Mouse (Mus musculus): Measurements from ENCODE around the gene Dnajc5.

Gene Dnajc5

DNA sequence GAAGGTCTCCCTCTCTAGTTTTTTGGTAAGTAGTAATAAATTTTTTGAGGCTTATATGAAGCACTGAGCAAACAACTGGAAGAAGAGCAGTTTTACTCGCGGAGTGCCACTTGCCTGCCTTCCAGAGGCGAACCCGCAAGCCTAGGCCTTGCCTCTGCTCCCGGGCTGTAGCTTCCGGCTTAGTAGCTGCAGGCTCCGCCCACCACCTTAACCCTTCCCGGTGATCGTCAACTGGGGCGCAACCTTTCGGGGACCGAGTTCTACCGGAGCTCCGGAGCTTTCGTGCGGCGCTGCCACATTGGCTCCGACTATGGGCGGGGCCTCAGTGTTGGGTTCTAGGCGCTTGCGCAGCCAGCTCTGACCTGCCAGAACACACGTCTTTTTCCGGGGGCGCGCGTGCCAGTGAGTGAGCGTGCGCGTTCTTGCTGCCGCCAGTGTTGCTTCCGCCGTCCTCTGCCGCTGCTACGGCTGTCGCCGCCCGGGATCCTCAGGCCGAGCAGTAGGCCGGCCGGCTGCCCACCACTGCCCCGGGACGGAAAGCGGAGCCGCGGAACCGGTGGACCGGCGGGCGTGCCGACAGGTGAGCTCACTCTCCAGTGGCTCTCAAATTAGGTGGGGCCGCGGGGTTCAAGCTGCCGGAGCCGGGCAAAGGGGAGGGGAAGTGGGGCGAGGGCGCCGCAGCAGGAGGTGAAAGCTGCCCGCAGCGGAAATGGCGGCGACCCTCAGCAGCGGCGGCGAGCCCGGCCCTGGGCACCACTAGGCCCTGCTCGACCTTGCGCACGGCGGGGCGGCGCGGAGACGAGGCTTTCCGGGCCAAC, at the start of gene Dnajc5:
Gene Dnajc5, plus strand, starts transcription at position 368 of the 818 bp plus-strand sequence.
- DNase-seq (ENCODE audit: low read depth, low spot score), result peak; percentile 97

DNA sequence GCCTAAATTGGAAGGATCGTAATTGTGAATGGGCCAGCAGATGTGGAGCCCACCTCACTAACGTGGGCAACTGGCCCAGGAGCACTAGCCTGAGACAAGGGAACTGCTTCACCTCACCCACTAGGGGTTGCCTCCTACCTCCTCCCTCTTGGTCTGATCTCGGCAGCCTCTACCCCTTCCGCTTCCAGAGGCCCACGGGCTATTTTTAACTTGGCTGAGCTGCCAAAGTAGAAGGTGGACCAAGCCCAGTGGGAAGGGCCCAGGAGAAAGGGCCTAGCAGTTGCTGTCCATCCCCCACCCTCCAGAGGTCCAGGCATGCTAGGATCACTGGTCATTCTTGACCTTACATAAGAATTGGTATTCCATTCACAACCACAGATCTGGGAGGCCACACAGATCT, 49.0 kb upstream of the Dnajc5 start:
- DNase-seq (ENCODE audit: low read depth, low spot score), result no peak

DNA sequence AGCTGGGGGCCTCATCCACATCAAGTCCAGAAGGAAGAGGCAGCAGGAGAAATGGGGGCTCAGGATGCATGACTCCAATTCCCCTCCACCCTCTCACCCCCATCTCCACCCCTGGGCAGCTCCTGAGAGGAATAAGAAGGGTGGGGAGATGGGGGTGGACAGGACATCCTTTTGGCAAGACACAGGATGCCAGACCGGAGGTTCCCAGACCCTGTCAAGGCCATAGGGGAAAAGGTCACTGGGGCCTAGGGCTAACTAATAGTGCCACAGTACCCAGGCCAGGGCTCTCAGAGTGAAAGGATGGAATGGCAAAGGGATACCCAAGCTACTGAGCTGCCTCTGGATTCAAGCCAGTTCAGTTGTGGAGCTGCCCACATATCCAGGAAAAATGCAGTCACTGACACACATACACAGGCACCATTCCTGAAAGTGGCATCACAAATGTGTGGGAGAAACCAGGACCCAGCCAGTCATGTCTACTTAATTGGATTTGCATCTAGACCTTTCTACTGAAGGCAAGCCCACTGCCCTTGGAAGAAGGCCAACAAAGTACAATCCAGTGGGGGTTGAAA, 47.9 kb upstream of the Dnajc5 start:
- no peak for DNase-seq (ENCODE audit: low read depth, low spot score)

DNA sequence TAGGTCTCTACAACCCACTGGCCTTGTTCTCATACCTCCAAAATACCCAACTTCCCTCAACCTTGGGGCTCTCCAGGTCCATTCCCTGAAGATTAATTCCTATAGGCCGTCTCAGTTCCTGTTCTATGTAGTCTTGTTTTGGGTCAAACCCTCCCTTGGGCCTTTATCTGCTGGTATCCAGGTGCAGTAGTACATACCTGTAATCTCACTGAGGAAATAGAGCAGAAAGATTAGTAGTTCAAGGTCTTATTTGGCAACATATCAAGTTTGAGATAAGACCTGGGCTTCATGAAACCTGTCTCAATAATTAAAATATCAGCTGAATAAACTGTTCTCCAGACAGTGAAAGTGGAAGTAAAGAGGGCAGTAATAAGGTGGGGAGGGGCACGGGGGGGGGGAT, 37.2 kb upstream of the Dnajc5 start:
- DNase-seq (ENCODE audit: low read depth, low spot score), result no peak

DNA sequence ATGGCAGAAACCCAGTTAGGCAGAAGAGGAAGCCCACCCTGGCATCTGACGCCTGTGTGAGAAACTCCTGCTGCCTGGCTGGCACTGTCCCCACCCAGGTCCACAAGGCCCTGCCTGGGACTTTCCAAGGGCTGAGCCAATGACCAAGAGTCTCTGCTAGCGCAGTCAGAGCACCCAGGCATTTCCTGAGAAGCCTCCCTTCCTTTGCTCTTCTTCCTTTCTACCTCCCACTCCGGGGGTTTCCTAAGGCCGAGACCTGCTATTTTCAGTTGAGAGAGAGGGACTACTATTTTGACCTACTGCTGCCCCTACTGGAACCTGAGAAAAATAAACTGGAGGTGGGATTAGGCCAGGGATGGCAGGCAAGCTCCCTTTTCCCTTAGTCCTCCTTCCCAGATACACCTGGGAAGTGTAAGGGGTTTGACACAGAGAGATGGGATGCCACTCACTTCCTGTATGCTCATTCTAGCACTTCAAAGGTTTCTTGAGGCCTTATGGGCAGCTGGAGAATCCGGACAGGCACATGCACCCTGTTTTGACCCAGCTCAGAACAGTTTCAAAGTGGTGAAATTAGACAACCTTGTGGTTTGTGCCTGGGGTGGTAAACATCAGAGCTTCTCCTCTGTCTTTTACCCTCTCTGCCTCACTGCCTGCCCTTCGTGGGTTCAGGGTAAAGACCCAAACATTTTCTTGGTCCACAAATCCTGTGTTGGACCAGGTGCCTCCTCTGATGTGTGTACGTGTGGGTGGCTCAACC, 36.5 kb upstream of the Dnajc5 start:
- DNase-seq (ENCODE audit: low read depth, low spot score), result peak; percentile 70

DNA sequence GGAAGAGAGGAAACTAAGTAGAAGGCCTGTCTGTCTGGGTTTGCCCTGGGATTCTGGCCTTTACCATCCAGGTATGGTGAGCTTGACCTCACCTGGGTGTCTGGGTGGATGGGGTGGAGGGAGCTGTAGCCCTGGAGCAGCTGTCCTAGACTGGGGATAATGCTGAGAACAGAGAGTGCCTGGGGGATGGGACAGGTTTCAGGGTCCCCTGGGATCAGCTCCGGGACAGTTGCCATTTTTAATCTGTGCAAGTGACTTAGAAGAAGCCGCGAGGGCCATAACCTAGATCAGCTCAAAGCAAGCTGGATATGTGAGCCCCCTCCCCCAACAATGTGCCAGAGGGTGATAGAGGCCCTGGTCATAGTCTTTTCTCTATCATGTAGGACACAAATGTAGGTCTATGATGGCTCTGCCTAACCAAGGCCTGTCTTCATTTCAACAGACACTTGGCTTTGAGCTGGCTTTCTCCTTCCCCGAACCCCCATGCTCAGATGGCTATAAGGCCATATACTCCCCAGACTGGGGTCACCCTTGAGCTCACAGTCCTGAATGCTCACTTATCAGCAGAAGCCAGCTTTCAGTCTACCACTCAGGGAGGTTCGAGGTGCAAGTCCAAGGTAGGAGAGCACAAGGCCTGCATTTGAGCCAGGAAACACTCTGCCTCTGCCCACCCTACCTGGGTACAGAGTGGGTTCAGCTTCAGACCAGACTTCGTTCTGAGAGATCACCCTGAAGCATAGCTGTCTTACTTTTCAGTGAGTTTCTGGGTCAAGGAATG, 35.6 kb upstream of the Dnajc5 start:
- DNase-seq (ENCODE audit: low read depth, low spot score), result no peak

DNA sequence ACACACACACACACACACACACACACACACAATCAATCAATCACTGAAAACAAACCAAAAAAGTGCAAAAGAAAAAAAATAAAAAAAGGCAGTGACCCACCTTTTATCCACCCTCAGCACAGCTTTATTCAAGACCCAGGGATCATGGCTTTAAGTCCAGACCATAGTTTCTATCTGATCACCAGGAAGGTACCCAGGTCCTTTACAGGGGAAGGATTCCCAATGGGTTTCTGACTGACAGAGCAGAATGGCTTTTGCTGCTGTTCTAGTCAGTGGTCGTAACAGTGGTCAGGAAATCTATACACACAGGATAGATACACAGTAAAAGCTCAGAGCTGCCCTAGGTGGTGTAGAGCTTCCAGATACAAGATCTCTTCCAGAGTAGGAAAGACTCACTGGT, 34.5 kb upstream of the Dnajc5 start:
- DNase-seq (ENCODE audit: low read depth, low spot score), result no peak

DNA sequence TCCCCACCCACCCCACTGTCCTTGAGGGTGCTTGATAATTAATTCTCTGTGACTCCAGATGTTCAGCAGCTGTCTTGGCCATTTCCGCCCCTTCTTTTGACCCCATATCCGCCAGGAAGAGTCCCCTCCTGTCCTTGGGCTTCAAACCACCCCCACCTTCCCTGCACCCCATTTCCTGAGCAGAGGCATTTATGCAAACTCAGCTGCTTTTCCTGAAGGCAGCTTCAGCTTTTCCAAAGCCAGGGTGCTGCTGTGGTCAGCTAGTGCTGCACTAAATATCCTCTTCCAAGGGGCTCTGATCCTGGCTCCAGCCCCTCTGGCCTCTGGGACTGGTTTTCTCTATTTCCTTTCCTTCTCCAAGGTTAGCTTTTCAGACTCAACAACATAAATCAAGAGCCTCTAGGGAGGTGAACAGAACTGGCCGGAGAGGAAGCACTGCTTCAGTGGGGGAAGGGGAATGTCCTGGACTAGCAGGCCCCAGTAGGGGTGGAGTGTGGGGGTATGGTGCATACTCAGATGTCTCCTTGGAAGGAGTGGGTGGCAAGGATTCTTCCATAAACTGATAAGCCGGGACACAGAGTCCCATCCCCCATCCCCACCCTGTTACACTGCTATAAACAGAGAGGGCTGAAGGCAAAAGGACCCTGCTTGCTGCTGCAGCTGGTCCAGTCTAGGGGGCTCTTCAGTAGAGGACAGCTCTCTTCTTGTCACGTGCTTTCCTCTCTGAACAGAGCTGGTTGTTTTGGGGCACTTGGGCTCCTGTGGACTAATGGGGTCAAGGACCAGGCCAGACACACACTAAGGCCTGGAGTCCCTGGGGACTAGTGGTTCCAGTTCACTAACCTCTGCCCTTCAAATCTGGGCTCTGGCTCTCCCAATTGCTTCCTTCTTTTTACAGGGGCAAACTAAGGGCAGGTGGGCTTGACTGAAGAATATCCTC, 32.7 kb upstream of the Dnajc5 start:
- DNase-seq (ENCODE audit: low read depth, low spot score), result peak; percentile 28

DNA sequence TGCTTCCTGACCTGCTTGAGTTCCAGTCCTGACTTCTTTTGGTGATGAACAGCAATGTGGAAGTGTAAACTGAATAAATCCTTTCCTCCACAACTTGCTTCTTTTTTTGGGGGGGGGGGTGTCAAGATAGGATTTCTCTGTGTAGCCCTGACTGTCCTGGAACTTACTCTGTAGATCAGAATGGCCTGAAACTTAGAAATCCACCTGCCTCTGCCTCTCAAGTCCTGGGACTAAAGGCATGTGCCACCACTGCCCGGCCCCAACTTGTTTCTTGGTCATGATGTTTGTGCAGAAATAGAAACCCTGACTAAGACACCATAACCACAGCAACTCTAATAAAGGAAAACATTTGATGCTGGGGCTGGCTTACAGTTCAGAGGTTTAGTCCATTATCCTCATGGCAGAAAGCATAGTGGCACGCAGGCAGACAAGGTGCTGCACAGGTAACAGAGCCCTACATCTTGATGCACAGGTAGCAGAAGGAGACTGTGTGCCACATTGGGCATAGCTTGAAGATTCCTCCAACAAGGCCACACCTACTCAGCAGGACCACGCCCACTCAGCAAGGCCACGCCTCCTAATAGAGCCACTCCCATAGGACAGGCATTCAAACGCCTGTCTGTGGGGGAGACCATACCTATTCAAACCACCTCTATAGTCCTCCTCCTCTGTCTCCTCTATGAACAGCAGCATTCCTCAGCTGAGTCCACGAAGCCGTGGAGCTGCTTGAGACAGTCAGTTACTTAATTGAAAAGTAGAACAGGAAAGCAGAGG, 28.7 kb upstream of the Dnajc5 start:
- peak; percentile 90 for DNase-seq (ENCODE audit: low read depth, low spot score)

DNA sequence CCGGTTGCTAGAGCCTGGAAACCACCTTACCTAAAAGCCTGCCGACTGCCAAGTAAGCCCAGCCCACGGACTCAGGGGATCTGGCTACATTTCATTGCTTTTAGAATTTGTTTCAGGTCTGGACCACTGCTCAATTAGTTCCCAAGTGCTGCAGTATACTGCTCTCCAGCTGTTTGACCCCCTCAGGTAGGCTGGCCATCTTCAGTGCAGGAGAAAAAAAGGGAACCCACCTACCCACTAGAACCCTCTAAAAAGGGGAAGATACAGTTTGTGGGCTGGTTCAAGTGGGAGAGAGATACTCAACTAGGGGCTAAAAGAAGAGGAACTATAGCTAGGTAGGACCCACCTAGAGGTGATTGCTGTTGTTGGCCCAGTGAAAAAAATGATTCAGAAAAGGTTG, 28.1 kb upstream of the Dnajc5 start:
- DNase-seq (ENCODE audit: low read depth, low spot score), result no peak

DNA sequence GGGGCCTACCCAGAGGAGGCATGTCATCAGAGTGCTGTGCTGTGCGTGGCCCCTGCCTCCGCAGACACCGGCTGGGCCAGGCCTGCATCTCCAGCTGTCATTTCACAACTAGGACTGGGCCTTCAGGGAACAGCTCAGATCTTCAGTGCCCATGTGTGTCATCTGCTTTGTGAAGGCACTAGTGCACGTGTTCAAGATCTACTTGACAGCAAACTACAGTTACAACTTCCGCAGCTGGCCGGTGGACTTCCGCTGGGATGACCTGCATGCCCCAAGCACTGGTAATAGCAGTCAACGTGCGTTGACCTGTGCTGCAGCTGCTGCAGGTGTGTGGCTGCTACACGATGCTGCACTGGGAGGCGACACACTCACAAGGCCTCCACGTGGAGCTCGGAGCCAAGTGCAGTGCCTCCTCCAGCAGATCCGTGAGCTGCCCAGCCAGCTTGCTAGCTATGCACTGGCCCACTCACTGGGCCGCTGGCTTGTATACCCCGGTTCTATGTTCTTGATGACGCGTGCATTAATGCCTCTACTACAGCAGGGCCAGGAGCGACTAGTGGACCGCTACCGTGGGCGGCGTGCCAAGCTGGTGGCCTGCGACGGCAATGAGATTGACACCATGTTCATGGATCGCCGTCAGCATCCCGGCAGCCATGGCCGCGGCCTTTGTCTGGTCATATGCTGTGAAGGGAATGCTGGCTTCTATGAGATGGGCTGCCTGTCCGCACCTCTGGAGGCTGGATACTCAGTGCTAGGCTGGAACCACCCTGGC, 26.9 kb upstream of the Dnajc5 start, which contains the start of gene Abhd16b:
Gene Abhd16b, plus strand, starts transcription at position 51 of the 772 bp plus-strand sequence.
- no peak for DNase-seq (ENCODE audit: low read depth, low spot score)

DNA sequence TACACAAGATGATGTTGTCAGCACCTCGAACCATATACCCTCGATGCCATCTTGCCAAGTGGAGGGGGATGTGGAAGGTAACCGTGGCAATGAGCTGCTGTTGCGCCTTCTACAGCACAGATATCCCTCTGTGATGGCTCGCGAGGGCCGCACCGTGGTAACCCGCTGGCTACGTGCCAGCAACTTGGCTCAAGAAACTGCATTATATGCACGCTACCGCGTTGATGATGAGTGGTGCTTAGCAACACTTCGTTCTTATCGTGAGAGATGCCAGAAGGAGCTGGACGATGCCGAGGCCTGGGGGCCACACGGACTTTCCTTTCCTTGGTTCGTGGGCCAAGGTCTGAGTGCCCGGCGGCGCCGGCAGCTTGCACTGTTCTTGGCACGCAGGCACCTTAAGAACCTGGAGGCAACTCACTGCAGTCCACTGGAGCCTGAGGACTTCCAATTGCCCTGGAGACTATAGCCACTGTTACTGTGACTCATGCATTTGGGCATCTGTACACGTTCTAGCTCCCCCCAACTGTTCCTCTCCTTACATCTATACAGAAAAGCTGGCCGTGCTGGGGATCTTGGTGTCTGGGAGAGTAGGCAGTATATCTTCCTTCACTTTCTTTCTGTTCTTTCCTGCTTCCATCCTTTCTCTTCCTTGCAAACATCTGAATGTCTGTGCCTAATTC, 25.9 kb upstream of the Dnajc5 start:
- no peak for DNase-seq (ENCODE audit: low read depth, low spot score)

DNA sequence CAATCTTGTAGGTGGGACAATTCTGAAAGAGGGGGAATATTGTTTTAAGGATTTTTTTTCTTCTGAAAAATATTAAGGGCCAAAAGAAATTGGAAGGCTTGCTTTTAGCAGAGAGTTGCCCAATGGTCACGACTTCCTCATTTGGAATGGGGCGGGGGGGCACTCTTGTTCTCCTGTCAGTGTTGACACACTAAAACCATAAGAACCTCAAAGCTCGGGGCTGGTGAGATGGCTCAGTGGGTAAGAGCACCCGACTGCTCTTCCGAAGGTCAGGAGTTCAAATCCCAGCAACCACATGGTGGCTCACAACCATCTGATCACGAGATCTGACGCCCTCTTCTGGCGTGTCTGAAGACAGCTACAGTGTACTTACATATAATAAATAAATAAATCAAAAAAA, 24.4 kb upstream of the Dnajc5 start:
- peak; percentile 23 for DNase-seq (ENCODE audit: low read depth, low spot score)

DNA sequence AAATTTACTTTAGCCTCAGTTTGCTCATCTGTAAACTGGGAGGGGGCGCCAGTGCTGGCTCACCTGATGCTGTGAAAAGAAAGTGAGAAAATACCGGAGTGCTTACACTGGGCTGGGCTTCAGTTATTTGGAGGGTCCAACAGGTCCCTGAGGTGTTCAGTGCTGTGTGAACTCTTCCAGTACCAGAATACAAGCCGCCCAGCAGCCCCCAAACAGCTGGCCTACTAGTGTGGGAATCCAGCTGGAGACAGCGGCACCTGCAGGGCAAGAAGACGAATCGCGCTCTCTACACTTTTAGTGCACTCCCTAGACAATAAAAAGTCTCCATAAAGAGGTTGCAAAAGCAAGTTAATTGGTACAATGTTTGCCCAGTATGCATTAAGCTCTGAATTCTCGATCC, 24.0 kb upstream of the Dnajc5 start:
- peak; percentile 79 for DNase-seq (ENCODE audit: low read depth, low spot score)

DNA sequence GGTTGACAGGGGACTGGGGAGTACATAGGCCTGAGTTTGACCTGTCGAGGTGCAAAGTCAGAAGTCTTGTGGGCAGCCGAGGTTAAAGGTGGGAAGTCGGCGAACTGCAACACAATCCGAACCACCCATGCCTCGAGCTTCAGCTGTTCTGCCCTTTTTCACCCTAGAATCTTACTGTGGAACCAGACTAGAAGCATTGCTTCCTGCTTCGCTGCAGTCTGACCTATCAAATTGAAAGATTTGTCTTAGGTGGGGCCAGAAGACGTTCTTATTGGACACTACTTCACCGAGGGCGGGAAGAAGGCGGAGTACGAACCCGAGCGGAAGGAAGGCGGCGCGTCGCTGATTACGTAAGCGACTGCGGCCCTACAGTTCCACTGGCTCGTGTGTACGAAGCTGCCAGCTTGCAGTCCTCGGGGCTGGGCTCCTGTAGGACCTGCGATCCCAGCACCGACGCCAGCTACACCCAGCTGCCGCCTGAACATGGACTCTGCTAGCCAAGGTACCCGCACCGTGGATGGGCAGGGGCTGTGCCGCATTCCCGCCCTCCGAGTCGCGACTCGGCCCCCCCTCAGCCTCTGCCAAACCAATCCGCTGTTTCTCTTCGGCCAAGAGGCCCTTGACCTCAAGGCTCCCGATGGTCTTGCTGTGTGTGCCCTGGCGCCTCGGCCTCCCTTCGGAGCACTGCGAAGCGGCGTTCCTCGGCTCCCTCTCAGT, 23.3 kb upstream of the Dnajc5 start, which contains the start of gene Tpd52l2:
Gene Tpd52l2, plus strand, starts transcription at position 312 of the 717 bp plus-strand sequence.
- peak; percentile 98 for DNase-seq (ENCODE audit: low read depth, low spot score)

DNA sequence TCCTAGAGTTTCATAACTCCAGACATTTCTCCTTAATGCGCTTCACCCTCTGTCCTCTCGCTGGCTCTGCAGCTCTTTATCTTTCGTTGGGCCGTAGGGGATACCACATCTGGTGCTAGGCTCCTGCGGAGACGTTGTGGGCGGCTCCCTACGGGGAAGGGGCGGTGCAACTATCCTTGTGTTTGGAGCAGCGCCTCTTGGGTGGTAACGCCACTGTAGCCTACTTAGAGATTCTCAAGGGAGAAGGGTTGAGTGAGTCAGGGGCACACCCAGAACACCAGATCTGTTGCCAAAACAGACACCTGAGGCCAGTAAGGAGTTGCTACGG, 22.8 kb upstream of the Dnajc5 start:
- DNase-seq (ENCODE audit: low read depth, low spot score), result peak; percentile 86

DNA sequence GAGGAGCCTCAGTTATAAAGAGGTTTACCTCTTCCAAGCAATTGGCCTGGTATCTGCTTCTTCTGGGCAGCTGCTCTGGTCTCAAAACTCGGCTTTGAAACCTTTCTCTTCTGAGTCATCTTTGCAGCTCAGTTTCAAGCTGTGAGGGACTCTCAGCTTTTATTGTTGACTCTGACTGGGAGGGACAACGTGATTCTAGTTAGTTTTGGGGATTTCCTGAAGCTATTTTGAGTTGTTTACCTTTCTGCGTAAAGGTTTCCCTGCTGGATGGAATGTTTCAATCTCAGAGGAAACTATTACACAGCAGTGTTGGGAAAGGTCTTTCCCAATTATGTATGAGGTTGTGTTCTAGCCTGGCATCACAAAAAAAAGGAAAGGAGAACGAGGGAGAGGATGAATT, 21.6 kb upstream of the Dnajc5 start:
- DNase-seq (ENCODE audit: low read depth, low spot score), result no peak

DNA sequence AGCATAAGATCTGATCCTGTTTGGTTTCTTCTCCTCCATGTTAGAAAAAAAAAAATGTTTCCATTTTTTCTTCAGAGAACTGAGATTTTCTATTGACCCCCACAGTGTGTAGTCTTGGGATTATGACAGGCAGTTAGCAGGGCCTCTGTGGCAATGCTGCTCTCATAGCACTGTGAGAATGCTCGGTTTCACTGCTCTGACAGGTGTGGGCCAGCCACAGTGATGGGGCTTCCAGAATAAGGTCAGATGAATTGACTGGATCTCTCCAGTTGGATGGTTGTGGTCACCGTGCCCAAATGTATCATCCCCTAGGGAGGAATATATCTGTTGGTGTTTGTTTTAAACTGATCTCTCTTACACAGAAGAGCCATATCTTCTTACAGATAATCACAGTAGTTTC, 11.1 kb upstream of the Dnajc5 start:
- DNase-seq (ENCODE audit: low read depth, low spot score), result no peak

Measured in ES-CJ7 (cell line).